ENCODE assay signal across 8 mouse cellular contexts in genomic region chr6:56850315-56850714, GRCm38 (mm10). TPM values are rescaled to one million over a fixed set of nuclear protein-coding genes. Genes with fewer than 3 reads are reported as not detected.
DNase-seq lines count a peak whose midpoint lies in the region; ATAC-seq and TF ChIP-seq lines count a peak whose summit lies in the region.
"Had no signal": no experiment of that assay in that cellular context is flagged by ENCODE, and none has a peak within 500 bp of the region (broad histone marks: within the 10 kb centered on the region; RNA-seq: fewer than 3 reads in every experiment).

No protein-coding gene starts in this region.

- no peak overlapping the region for H3K4me2 ChIP-seq in intestine, postnatal 0 days (replicated peaks; ENCODE audit: low read depth)
- H3K4me2 ChIP-seq in intestine, embryonic 16.5 days (ENCODE audit: low read depth, low read length) = no peak overlapping the region
- H3K4me2 ChIP-seq in midbrain, embryonic 14.5 days (ENCODE audit: low read length) = no peak overlapping the region
- H3K4me2 ChIP-seq: embryonic facial prominence, embryonic 13.5 days had no signal

- H3K4me1 ChIP-seq in intestine, postnatal 0 days (replicated peaks; ENCODE audit: control insufficient read depth, insufficient read depth, low read length) = no peaks in the 10 kb centered on the region
- no peaks in the 10 kb centered on the region for H3K4me1 ChIP-seq in intestine, embryonic 16.5 days (ENCODE audit: control insufficient read depth, insufficient read depth, low read length)
- H3K4me1 ChIP-seq in midbrain, embryonic 14.5 days (ENCODE audit: control insufficient read depth, insufficient read depth, low read length) = no peaks in the 10 kb centered on the region
- H3K4me1 ChIP-seq in midbrain, embryonic 10.5 days = no peaks in the 10 kb centered on the region
- H3K4me1 ChIP-seq: embryonic facial prominence, embryonic 13.5 days had no signal

- peak; percentile 68 for TF ChIP-seq CTCF in intestine, postnatal 0 days (IDR thresholded peaks at IDR 0.05; ENCODE audit: low read depth)
- TF ChIP-seq CTCF in brain, embryonic 14.5 days (IDR thresholded peaks at IDR 0.05; ENCODE audit: borderline replicate concordance, extremely low read depth, insufficient read depth, insufficient read length) = peak; percentile 27; the same call in 1 of the 2 replicates

- peaks cover 18% of the 10 kb centered on the region; the same call in 1 of the 2 replicates for H3K36me3 ChIP-seq in intestine, postnatal 0 days (ENCODE audit: control insufficient read depth, insufficient read depth)
- H3K36me3 ChIP-seq in intestine, embryonic 16.5 days (ENCODE audit: control insufficient read depth, insufficient read depth, low read length) = no peaks in the 10 kb centered on the region
- H3K36me3 ChIP-seq in midbrain, embryonic 14.5 days (ENCODE audit: control insufficient read depth, insufficient read depth, low read length) = no peaks in the 10 kb centered on the region
- H3K36me3 ChIP-seq in midbrain, embryonic 10.5 days = peaks cover 10% of the 10 kb centered on the region

- no peak overlapping the region for H3K9ac ChIP-seq in intestine, postnatal 0 days (ENCODE audit: low read depth, low read length)
- no peak overlapping the region for H3K9ac ChIP-seq in intestine, embryonic 16.5 days (ENCODE audit: low read depth, low read length)
- no peak overlapping the region for H3K9ac ChIP-seq in midbrain, embryonic 14.5 days (replicated peaks; ENCODE audit: low read length)
- H3K9ac ChIP-seq: embryonic facial prominence, embryonic 13.5 days had no signal

- DNase-seq in midbrain, embryonic 14.5 days = peak; percentile 17
- no peak for DNase-seq in midbrain, embryonic 10.5 days (ENCODE audit: low spot score)
- peak; percentile 6 for DNase-seq in brain, embryonic 14.5 days (ENCODE audit: low read depth)
- DNase-seq in naive thymus-derived CD4-positive, alpha-beta T cell, adult 2 months (ENCODE audit: low read depth) = peak; percentile 2
- no peak for DNase-seq in spleen, adult 12 weeks (ENCODE audit: low spot score)

- no peak for TF ChIP-seq POLR2A in brain, embryonic 14.5 days (IDR thresholded peaks at IDR 0.05; ENCODE audit: borderline replicate concordance, extremely low read depth, insufficient read depth, insufficient read length, poor library complexity, severe bottlenecking)

- ATAC-seq in intestine, postnatal 0 days = no peak
- ATAC-seq in intestine, embryonic 16.5 days = no peak
- no peak for ATAC-seq in midbrain, embryonic 14.5 days (ENCODE audit: low FRiP score, low TSS enrichment)

- 63% methylated on average over 7 of the region's 7 CpGs for WGBS in intestine, postnatal 0 days
- WGBS in intestine, embryonic 16.5 days = 72% methylated on average over 7 of the region's 7 CpGs
- WGBS in midbrain, embryonic 14.5 days = 70% methylated on average over 7 of the region's 7 CpGs
- WGBS in midbrain, embryonic 10.5 days = 67% methylated on average over 7 of the region's 7 CpGs

- no peaks in the 10 kb centered on the region for H3K27me3 ChIP-seq in intestine, postnatal 0 days (replicated peaks; ENCODE audit: control insufficient read depth, insufficient read depth, low read length)
- no peaks in the 10 kb centered on the region for H3K27me3 ChIP-seq in intestine, embryonic 16.5 days (replicated peaks; ENCODE audit: control insufficient read depth, insufficient read depth, low read length)
- no peaks in the 10 kb centered on the region for H3K27me3 ChIP-seq in midbrain, embryonic 14.5 days (ENCODE audit: control insufficient read depth, insufficient read depth, low read length)
- H3K27me3 ChIP-seq in midbrain, embryonic 10.5 days (ENCODE audit: low read depth, poor library complexity, severe bottlenecking) = no peaks in the 10 kb centered on the region
- H3K27me3 ChIP-seq: embryonic facial prominence, embryonic 13.5 days had no signal

- no peaks in the 10 kb centered on the region for H3K9me3 ChIP-seq in intestine, postnatal 0 days (ENCODE audit: control insufficient read depth)
- H3K9me3 ChIP-seq in intestine, embryonic 16.5 days (ENCODE audit: control insufficient read depth, low read length) = no peaks in the 10 kb centered on the region
- no peaks in the 10 kb centered on the region for H3K9me3 ChIP-seq in midbrain, embryonic 14.5 days (ENCODE audit: control insufficient read depth, low read length)
- no peaks in the 10 kb centered on the region for H3K9me3 ChIP-seq in midbrain, embryonic 10.5 days (replicated peaks)
- H3K9me3 ChIP-seq: embryonic facial prominence, embryonic 13.5 days had no signal

- H3K4me3 ChIP-seq in intestine, postnatal 0 days (ENCODE audit: low read depth, low read length) = no peak overlapping the region
- H3K4me3 ChIP-seq in intestine, embryonic 16.5 days (ENCODE audit: low read length) = no peak overlapping the region
- H3K4me3 ChIP-seq in midbrain, embryonic 14.5 days (replicated peaks; ENCODE audit: low read depth, low read length) = no peak overlapping the region
- H3K4me3 ChIP-seq in midbrain, embryonic 10.5 days = no peak overlapping the region
- H3K4me3 ChIP-seq: embryonic facial prominence, embryonic 13.5 days had no signal

- no peak overlapping the region for H3K27ac ChIP-seq in intestine, postnatal 0 days (ENCODE audit: low read depth, low read length)
- no peak overlapping the region for H3K27ac ChIP-seq in intestine, embryonic 16.5 days (ENCODE audit: low read length)
- H3K27ac ChIP-seq in midbrain, embryonic 14.5 days (replicated peaks; ENCODE audit: low read depth, low read length) = no peak overlapping the region
- no peak overlapping the region for H3K27ac ChIP-seq in midbrain, embryonic 10.5 days (replicated peaks)
- H3K27ac ChIP-seq: embryonic facial prominence, embryonic 13.5 days had no signal

RNA-seq across cellular contexts. Expression of gene Fkbp9, which starts 18.5 kb away (rescaled TPM):
- 38.0 and 39.4 TPM in 2 replicates for polyA plus RNA-seq in intestine, postnatal 0 days (2015; fragmentation: Nextera tagmentation; extraction: Ambion mirVana)
- 88.1 and 89.0 TPM in 2 replicates for polyA plus RNA-seq in intestine, embryonic 16.5 days (2015; fragmentation: Nextera tagmentation; extraction: Ambion mirVana)
- 13.9 and 24.9 TPM in 2 replicates for polyA plus RNA-seq in midbrain, embryonic 14.5 days (2014; fragmentation: Nextera tagmentation; extraction: Ambion mirVana)
- polyA plus RNA-seq in midbrain, embryonic 10.5 days (2016; fragmentation: Nextera tagmentation; extraction: Ambion mirVana) = 64.5 and 65.3 TPM in 2 replicates
- polyA plus RNA-seq in brain, embryonic 14.5 days (2012; rRNA removed) = 25.2 and 37.5 TPM in 2 replicates

RNA-seq across cellular contexts. Expression of gene Kbtbd2, which starts 52.7 kb away (rescaled TPM):
- 8.1 TPM in 2 replicates for polyA plus RNA-seq in intestine, postnatal 0 days (2015; fragmentation: Nextera tagmentation; extraction: Ambion mirVana)
- 17.1 and 19.3 TPM in 2 replicates for polyA plus RNA-seq in intestine, embryonic 16.5 days (2015; fragmentation: Nextera tagmentation; extraction: Ambion mirVana)
- 28.8 and 31.0 TPM in 2 replicates for polyA plus RNA-seq in midbrain, embryonic 14.5 days (2014; fragmentation: Nextera tagmentation; extraction: Ambion mirVana)
- 36.6 and 37.2 TPM in 2 replicates for polyA plus RNA-seq in midbrain, embryonic 10.5 days (2016; fragmentation: Nextera tagmentation; extraction: Ambion mirVana)
- 30.6 and 33.3 TPM in 2 replicates for polyA plus RNA-seq in brain, embryonic 14.5 days (2012; rRNA removed)

Comparison
In these comparisons a context has a peak if more than half of its experiments do, and no peak if none do; other contexts are left out.
1. DNase-seq: peak in midbrain, embryonic 14.5 days (single experiment), brain, embryonic 14.5 days (single experiment) and naive thymus-derived CD4-positive, alpha-beta T cell, adult 2 months (single experiment); none in midbrain, embryonic 10.5 days (single experiment) and spleen, adult 12 weeks (single experiment).